Mouse (Mus musculus): ENCODE measurements at regions not wholly inside any gene's neighbourhood (a gene's known extent, or its start where the extent isn't known, plus 50 kb on each side); places are given as distances from the start of the nearest gene placed in this dataset.
"Not testable (repeated sequence)": the region's sequence is repeated elsewhere in the genome, so short reads cannot be mapped to it uniquely, and the experiment has no call there.

DNA sequence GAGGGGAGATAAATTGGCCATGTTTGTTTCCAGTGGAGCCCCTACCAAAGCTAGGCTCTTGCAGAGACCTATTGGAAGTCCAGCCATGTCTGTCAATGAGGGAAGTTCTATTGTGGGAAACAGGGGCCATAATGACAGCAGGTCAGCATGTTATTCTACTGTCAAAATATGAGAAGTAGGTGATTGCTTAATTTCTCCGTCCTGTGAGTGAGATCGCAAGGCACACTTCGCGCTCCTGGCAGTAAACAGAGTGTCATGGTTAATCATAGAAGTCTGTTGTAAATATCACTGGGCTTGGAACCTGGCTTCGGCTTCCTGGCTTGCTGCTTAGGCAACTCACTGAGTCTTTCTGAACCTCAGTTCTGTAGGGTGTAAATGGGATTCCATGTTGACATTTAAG is 72.5 kb upstream of the Ccdc122 start:
- DNase-seq (ENCODE audit: low spot score) = no peak

DNA sequence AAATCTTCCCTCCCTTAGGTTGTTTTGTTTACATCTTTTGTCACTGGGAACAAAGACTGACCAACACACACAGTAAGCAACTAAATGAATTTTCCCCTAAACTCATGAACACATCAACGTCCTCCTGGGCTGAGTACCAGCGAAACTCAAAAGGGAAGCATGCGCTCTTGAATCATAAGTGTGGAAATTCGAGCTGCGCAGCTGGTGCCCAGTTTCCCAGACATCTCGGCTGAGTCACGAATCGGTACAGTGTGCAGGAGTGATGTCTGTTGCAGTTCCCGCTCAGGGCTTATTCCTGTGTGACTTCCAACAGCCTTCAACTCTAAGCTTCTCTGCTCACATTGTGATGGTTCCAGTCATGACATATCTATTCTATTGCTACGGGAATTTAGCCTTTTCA is 77.7 kb upstream of the Ccdc122 start:
- no peak for DNase-seq (ENCODE audit: low spot score)

DNA sequence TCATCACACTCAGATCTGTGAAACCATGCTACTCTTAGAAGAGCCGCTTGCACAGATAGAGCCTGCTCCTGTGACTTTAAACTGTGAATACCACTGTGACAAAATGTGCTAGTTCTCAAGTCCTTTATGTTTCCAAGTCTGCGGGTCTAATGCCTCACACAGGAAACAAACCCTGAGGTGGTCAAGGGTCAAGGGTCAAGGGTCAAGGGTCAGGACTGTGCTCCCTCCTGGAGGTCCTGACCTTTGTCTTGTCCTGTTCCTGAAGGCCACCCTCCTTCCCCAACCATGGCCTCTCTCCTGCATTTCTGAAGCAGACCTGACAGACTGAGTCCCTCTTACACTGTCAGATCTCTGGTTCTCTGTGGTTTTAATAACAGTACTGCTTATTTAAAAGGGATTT is 79.4 kb upstream of the Ccdc122 start:
- no peak for DNase-seq (ENCODE audit: low spot score)

DNA sequence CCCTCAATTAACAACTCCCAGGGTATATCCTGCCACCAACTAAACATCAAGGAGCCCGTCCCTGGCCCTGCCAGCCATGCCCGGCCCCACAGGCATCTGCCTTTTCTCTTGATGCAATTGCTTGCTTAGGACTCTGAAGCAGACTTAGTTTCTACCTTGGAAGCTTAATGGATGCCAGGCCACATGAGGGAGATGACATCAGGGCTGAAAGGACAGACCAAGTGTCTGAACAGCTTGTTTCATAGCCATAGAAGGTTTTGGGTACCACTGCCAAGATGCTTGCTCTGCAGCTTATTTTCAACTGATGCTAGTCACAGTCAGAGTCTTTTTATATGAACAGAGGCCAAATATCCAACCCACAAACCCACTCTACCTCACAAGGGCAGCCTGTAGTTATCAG is 83.4 kb upstream of the Ccdc122 start:
- DNase-seq (ENCODE audit: low spot score) = no peak

DNA sequence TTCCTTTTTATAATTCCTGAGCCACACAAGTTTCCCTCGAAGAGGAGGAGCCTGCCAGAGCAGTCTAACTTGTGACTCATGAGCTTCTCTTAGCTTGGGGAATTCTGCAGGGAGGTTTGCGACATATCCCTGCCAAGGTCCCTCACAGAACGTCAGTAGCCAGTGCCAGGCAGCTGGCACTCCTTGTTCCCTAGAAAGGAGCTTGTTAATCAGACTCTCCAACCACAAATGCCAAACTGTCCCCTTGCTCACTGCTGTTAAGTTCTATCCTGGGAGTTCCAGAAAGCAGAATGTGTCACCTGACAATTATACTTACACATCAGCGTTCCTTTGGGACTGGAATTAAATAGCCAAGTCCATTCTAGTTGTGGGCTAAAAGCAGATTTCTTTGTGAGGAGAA is 85.1 kb upstream of the Ccdc122 start:
- DNase-seq (ENCODE audit: low spot score) = no peak

DNA sequence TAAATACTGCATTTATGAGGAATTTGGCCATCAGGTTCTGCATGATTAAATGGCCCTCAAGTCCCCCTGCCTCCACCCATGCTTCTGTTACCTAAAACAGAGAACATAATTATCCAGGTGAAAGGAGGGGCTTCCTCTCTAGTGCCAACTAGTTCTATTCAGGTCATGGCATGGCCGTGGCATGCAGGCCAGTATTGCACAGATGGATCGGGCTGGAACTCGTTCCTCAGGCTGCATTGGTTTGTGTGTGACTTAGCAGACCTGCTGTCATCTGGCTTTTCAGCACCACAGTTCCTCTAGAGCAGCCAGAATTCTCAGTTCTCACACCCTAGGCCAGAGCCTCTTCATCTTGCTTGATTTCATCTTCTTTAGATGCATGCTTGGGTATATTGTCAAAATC is 87.2 kb upstream of the Ccdc122 start:
- DNase-seq (ENCODE audit: low spot score) = no peak

DNA sequence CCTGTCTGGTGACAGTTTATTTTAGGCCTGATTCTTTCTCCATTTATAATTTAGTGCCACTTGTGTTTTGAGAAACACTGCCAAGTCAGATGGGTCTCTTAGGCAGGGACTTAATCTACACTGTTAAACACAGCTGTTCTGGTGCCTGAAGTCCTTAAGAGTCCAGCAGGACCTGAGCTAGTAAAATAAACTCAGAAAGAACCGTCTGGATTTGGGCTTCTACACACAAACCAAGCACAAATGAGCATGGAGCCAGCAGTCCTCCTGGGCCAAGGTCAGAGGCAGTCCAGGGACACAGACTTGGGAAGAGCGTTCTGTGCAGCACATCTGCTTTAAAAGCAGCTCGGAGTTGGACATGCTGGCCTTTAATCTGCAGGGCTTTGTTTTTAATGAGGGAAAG is 87.6 kb upstream of the Ccdc122 start:
- peak; percentile 42 for DNase-seq (ENCODE audit: low spot score)

DNA sequence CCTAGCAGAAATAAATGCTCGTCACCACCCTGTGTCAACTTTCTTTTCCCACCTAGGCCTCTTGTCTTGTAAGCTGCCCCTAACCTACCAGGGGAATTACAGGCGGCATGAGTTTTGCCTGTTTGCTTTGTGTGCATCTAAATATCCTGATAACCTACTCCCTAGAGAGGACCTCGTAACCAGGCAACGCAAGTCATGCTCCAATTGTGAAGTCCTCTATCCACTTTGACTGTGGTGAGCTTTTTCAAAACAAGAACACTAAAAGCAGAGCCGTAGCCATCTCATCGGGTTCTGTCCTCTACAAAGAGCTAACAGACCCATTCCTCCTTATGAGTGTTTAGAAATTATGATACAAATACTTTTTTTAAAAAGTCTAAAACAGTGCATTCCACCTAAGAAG is 88.1 kb upstream of the Ccdc122 start:
- DNase-seq (ENCODE audit: low spot score) = no peak

DNA sequence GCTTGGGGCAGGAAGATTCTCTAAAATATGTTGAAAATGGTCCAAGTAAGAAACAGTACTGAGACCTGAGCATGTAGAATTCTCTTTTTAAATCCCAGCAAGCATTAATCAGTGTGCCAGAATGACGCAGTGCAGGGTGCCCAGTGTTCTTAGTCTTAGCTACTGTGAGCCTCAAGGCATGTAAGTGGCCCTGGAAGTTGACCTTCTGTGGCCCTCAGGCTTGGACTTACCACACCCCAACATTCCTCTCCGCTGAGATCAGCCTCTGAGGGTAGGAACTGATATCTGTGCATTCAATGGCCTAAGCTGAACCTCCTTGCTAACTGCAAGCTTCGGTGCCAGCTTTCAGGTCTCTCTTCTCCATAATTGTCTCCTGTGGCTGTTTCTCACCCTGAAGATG is 89.4 kb upstream of the Ccdc122 start:
- DNase-seq (ENCODE audit: low spot score) = no peak

DNA sequence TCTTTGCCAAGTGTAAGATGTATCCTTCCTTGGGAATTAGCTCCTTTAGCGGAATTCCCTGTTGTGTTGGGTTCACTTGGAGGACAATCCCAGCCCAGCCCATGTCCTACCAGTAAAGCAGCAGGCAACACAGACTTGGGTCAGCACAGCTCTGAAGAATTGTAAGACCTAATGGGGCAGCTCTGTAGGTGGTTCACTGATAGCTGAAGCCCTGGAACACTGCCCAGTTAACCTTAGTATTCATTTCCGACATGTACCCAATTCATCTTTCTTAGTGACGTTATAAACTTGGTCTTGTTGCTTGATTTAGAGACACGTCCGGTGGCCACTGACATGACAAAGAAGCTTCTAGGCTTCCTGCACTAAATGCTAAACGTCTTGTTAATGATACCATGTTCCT is 90.9 kb upstream of the Ccdc122 start:
- DNase-seq (ENCODE audit: low spot score) = no peak

DNA sequence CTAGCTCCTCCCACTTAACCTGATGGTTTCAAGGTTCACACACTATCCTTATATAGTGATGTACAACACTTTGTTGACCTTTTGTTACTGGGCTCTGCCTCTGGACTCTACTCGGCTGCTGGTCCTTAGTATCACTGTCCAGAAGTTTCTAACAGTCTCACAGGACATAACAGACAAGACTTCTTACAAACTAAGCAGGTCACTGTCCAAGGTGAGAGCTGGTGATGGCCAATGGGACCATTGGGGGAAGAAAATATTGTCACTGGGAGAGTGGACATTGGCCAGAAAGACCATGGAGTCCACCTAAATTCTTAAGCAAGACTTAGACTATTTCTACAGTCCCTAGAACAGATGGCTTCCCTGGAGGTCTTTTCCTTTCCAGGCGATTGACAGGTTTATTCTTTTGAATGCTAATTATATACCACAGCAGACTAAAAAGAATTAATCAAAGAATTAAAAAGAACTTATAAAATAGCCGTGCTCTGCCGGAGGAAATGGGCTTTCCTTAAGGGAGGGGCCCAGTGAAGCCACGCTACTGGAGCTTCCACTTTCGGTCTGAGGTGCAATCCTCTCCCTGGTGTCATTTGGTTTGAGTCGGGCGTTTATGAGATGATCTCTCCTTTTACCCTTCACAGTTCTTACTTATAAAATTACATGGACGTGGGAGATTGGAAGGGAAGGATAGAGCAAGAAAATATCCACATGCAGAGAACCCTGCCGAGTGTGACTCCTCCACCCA is 94.9 kb upstream of the Ccdc122 start:
- no peak for DNase-seq (ENCODE audit: low spot score)

DNA sequence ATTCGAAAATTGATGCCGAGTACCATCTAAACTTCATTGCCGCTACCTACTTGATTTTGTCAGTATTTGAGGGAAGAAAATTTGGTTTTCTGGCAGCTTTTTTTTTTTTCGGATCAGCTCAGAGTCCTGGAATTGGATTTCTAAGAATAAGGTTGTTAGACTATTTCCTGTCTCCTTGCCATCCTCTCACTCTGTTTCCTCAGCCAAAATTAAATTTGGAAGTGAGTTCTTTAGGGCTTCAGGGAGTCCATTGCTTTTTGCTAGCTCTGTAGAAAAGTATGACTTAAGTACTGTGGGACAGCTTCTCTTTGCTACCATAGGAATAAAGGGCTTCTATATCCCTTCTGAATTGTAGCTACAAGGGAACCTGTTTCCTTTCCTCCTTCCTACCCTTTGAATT is 96.1 kb upstream of the Ccdc122 start:
- DNase-seq (ENCODE audit: low spot score) = no peak

DNA sequence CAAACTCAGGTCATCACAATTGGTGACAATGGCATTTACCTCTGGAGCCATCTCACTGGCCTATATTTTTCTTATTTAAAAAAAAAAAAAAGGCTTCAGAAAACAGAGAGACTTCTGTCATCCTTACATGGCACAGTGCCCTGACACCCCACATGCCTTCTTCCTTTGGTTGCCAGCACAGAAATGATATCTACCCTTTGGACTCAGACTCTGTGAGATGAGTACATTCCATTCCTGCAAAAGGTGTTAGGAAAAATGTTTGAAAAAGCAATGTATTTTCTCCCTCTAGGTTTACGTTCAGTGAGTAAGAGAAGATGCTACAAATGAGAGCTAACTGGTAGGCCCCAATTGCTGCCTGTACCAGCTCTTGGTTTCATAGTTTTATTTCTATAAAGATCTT is 99.9 kb upstream of the Ccdc122 start:
- DNase-seq (ENCODE audit: low spot score) = no peak

DNA sequence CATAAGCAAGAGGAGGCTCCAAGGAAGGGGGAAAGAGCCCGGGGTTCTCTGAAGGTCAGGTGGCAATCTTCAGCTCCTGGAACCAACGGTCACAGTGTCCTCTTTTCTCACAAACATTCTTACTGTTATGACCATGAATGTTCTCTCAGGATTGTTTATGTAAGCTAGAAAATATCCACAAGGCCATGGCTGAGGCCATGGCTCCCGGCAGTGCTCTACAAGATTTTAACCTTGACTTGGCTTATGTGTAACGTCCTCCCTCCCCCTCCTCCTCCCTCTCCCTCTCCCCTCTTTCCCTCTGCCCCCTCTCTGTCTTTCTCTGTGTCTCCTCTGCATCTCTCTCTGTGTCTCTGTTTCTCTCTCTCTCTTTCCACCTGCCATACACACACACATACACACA is 100.5 kb upstream of the Ccdc122 start:
- DNase-seq (ENCODE audit: low spot score) = not testable (repeated sequence)

DNA sequence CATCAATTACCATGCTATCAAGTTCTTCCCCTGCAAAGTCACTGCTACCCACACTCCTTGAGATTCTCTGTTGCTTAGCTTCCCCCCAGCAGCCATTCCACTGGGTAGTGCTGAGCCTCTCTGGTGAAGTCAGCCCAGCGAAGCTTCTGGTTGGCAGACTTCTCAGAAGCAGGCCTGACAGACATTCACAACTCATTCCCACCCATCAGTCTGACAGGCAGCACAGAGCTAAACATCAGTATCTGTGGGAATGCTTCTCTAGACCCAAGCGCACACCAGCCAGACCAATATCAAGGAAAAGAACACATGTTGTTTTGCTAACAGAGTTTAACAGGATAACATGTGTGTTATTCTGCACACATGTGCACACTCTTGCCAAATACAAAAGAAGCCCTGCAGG is 101.1 kb upstream of the Ccdc122 start:
- no peak for DNase-seq (ENCODE audit: low spot score)

DNA sequence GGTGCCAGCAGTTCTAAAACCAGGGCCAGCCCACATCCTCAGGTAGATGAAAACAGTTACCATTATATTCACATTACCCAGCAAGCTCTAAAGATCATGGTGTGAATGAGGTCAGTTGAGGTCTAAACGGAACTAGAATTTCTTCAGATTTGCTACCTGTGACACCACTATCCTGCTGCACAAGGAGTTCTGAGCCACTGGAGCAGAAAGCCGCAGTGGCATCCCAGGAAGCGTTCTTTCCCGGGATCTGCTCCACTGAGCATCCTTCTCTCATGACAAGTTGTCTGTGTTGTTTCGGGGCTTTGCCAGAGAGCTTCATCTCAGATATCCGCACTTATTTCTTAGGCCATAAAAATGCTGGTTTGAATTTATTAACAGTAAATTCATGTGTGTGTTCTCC is 103.7 kb upstream of the Ccdc122 start:
- DNase-seq (ENCODE audit: low spot score) = no peak

DNA sequence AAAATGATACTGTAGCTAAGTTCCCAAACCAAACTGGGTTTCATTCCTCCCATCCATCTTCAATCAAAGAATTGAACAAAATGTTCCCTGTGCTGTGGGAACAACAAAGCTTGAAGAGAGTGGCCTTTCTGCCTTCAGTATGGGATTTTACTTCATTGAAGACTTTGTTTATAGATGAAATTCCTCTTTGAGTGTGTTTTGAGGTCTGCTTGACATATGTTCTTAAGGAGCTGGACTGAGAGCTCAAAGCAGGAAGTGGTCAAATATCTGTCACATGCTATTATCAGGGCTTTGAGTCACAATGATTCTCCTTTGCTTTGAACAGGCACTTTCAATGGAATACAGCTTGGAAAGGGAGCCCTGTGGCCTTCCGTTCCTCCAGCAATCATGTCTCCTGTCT is 105.2 kb upstream of the Ccdc122 start:
- DNase-seq (ENCODE audit: low spot score) = no peak

DNA sequence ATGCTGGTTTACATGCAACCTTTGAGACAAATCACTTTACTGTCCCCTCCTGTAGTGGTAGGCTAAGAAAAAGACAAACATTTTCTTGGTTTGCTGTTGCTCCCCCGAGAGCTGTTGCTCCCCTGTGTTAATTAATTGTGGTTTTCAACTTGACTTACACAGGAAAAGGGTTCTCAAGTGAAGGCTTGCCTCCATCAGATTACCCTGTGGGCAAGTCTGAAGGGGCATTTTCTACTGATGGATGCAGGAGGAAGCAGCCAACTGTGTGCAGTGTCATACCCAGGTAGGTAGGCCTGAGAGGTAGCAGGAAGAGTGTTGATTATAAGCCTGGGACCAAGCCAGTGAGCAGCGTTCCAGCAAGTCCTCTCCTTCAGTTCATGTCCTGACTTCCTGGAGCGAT is 107.0 kb upstream of the Ccdc122 start:
- DNase-seq (ENCODE audit: low spot score) = no peak

DNA sequence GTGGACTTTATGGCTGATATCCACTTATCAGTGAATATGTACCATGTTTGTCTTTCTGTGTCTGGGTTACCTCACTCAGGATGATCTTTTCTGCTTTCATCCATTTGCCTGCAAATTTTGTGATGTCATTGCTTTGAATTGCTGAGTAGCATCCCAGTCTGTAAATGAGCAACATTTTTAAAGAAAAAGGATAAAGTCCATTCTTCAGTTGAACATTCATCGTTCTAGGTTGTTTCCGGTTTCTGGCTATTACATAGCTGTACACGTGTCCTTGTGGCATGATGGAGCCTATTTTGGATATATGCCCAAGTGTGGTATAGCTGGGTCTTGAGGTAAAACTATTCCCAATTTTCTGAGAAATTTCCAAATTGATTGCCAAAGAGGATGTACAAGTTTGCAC is 107.9 kb upstream of the Ccdc122 start:
- no peak for DNase-seq (ENCODE audit: low spot score)

DNA sequence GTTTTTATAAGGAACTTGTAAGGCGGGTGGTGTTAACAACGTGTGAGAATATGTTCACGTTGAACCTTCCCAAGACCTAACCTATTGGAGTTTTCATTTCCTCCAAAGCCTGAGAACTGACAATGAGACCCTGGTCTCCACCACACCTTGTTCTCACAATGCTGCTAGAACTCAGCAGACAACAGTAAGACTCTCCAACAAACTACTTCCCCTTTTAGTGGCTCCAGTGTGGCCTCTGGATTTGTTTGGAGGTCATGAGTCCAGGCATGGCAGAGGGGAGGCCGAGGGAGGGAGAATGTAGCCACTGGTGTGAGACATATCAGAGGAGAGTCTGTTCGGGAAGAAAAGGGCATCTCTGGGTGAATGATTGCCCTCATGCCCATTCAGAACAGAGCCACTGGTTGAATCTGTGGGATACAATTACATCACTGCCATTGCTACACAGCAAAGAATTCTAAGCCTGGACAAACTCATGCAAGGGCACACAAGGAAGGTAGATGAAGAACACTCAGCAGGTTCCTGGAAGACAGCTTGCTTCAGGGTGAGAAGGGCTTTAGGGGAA is 109.2 kb upstream of the Ccdc122 start:
- DNase-seq (ENCODE audit: low spot score) = no peak

DNA sequence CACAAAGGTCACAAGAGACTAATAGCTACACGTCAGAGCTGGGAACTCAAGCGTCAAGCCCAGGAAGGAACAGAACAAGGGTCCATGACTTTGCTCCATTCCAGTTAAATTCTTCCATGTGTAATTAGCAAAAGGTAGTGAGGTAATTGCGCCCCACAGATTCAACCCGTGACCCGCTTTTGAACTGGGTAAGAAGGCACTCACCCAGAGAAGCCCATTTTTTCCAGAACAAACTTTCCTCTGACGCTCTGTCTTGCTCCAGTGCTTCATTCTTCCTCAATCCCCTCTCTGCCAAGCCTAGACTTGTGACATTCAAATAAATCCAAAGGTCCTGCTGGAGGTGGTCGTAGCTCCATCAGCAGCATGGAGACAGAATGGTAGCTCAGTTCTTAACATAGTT is 110.2 kb upstream of the Ccdc122 start:
- DNase-seq (ENCODE audit: low spot score) = no peak

DNA sequence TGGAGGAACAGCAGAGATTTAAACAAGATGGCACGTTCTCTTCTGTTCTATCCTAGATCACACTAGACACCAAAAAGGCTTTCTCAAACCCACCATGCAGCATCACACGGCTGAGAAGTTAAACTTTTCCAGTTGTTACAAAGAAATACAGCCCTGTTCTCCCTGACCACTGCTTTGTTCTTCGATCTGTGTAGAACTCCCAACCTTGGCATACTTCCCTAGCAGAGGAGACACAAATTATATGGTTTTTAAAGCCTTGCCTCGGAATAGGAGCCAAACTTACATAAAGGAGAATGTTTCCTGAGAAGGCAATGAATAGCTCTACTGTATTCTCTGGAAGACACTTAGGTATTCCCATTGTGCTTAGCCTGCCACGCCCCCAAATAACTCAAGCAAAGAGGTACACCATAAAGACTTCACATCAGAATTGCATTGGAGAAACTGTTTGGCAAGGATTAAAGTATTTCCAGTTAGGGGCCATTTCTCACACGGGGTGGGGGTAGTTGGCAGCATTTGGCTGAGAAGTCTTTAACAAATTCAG is 114.1 kb upstream of the Ccdc122 start:
- no peak for DNase-seq (ENCODE audit: low spot score)

DNA sequence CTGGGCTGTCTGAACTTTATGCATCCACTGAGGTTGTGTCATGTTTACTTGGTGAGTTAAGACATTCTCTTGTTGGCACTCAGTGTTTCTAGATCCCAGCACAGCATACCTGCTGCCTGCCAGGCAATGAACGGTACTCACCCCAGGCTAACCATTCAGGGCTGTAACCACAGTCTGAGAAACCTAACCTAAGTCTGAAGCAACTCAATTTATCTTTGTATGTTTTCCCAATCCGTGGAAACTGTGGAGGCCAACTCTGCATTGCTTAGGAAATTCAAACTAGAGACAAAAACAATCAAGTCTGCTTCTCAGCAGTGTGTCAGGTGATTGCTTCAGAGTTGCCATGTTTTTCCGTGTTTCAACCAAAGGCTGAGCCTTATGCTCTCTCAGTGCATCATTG is 118.5 kb upstream of the Ccdc122 start:
- no peak for DNase-seq (ENCODE audit: low spot score)
